Mouse (Mus musculus) CH12.LX (cell line): ENCODE data around the gene Thoc6.

Source experiments
- BHLHE40 ChIP-seq: IDR thresholded peaks from 2 replicates; pipeline ENCODE4 v1.6.1; 2011; ENCODE audit warnings: mild to moderate bottlenecking, low read depth, low read length, improper control_type of control experiment
- CHD1 ChIP-seq: IDR thresholded peaks from 2 replicates; pipeline ENCODE4 v1.6.1; 2012; ENCODE audit warnings: low read depth, low read length, improper control_type of control experiment, inconsistent platforms
- CTCF ChIP-seq, 2 experiments: IDR thresholded peaks in 1 of 2; conservative IDR thresholded peaks in 1 of 2; 2 replicates each; pipeline ENCODE4 v1.5.1; 2011 to 2012; ENCODE audit warnings: low read depth in 2 of 2, low read length in 2 of 2, improper control_type of control experiment in 1 of 2, inconsistent platforms in 1 of 2, mild to moderate bottlenecking in 1 of 2, moderate library complexity in 1 of 2
- EP300 ChIP-seq: IDR thresholded peaks from 2 replicates; pipeline ENCODE4 v1.6.1; 2011; ENCODE audit warnings: low read length, improper control_type of control experiment
- GABPA ChIP-seq: IDR thresholded peaks from 2 replicates; pipeline ENCODE4 v1.6.1; 2012; ENCODE audit warnings: low read depth, low read length, improper control_type of control experiment, inconsistent platforms; ENCODE audit not compliant: insufficient replicate concordance
- HCFC1 ChIP-seq: IDR thresholded peaks from 2 replicates; pipeline ENCODE4 v1.6.1; 2012; ENCODE audit warnings: low read depth, mild to moderate bottlenecking, inconsistent platforms, low read length, improper control_type of control experiment
- IRF4 ChIP-seq: IDR thresholded peaks from 2 replicates; pipeline ENCODE4 v1.6.1; 2014; ENCODE audit warnings: low read depth, mild to moderate bottlenecking, inconsistent platforms, low read length, improper control_type of control experiment
- KAT2A ChIP-seq: IDR thresholded peaks from 2 replicates; pipeline ENCODE4 v1.6.1; 2012; ENCODE audit warnings: low read length, improper control_type of control experiment, inconsistent platforms; ENCODE audit not compliant: insufficient replicate concordance
- MAFK ChIP-seq: IDR thresholded peaks from 2 replicates; pipeline ENCODE4 v1.6.1; 2011; ENCODE audit warnings: low read length, improper control_type of control experiment; ENCODE audit not compliant: insufficient replicate concordance
- MEF2A ChIP-seq: IDR thresholded peaks from 2 replicates; pipeline ENCODE4 v1.6.1; 2014; ENCODE audit warnings: low read depth, mild to moderate bottlenecking, inconsistent platforms, low read length, improper control_type of control experiment, borderline replicate concordance
- MXI1 ChIP-seq: IDR thresholded peaks from 2 replicates; pipeline ENCODE4 v1.6.1; 2011; ENCODE audit warnings: mild to moderate bottlenecking, low read depth, low read length, improper control_type of control experiment
- POLR2A ChIP-seq: IDR thresholded peaks from 2 replicates; pipeline ENCODE4 v1.6.1; 2011; ENCODE audit warnings: low read depth, mild to moderate bottlenecking, improper control_type of control experiment, low read length
- RCOR1 ChIP-seq: conservative IDR thresholded peaks from 2 replicates; pipeline ENCODE4 v1.6.1; 2012; ENCODE audit warnings: low read depth, mild to moderate bottlenecking, inconsistent platforms, low read length, improper control_type of control experiment
- TCF12 ChIP-seq: IDR thresholded peaks from 2 replicates; pipeline ENCODE4 v1.6.1; 2014; ENCODE audit warnings: low read depth, mild to moderate bottlenecking, inconsistent platforms, low read length, improper control_type of control experiment

GRCm38 (mm10) chr17:23680336-23680735 lies 6.7 kb upstream of the Thoc6 start:
- TF ChIP-seq CHD1 (no peak), CTCF (conservative IDR thresholded peaks at IDR 0.05 in 1 of 2, IDR thresholded peaks at IDR 0.05 in 1 of 2; ENCODE audit: low read depth in 2 of 2, low read length in 2 of 2) (no peak), POLR2A (no peak), MXI1 (no peak), GABPA (no peak), EP300 (no peak), MEF2A (no peak), RCOR1 (no peak), BHLHE40 (no peak), HCFC1 (no peak), MAFK (no peak), IRF4 (no peak), TCF12 (no peak), KAT2A (no peak)
